Mouse (Mus musculus) inflammation-experienced regulatory T-cells, adult 6 months (primary cell): ENCODE results near the gene Popdc3. TPM values are rescaled to one million over a fixed set of nuclear protein-coding genes. Genes with fewer than 3 reads are reported as not detected.
"Not testable (repeated sequence)": the region's sequence is repeated elsewhere in the genome, so short reads cannot be mapped to it uniquely, and the experiment has no call there.

ENCODE experiments used
- ATAC-seq: one replicate; pipeline ENCODE4 v1.8.0; 2017
- polyA plus RNA-seq, 3 experiments: library from polyadenylated mRNA; unstranded; fragments of 100-300 nt; shearing (Covaris generic); gene quantifications; one replicate each; pipeline ENCODE4 v1.2.1; 2017

The Popdc3 gene
- polyA plus RNA-seq, 3 experiments from 2014 or later, result not detected

- ATAC-seq, result no peak
Observed at GRCm38 (mm10) chr10:45318922-45319321, 141.0 kb downstream of the Popdc3 start.

- no peak for ATAC-seq
Observed at GRCm38 (mm10) chr10:45320296-45320695, 142.4 kb downstream of the Popdc3 start.

DNA sequence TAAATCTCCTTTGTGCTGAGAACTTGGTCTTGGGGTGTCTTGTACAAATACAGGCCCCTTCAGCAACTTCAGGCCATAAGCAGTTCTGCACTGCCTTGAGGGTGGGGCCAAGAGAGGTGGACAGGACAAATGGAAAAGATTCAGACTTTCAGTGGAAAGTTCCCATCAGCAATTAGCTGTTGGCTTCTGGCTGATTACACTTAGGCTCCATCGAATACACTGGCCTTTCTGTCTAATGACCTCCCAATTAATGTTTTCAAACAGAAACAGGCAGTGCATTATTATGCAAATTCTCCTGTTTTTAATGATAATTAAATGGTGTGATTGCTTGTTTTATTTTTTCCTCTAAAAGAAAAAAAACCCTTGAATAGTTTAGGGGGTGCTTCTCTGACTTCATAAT is 146.3 kb downstream of the Popdc3 start:
- no peak for ATAC-seq

DNA sequence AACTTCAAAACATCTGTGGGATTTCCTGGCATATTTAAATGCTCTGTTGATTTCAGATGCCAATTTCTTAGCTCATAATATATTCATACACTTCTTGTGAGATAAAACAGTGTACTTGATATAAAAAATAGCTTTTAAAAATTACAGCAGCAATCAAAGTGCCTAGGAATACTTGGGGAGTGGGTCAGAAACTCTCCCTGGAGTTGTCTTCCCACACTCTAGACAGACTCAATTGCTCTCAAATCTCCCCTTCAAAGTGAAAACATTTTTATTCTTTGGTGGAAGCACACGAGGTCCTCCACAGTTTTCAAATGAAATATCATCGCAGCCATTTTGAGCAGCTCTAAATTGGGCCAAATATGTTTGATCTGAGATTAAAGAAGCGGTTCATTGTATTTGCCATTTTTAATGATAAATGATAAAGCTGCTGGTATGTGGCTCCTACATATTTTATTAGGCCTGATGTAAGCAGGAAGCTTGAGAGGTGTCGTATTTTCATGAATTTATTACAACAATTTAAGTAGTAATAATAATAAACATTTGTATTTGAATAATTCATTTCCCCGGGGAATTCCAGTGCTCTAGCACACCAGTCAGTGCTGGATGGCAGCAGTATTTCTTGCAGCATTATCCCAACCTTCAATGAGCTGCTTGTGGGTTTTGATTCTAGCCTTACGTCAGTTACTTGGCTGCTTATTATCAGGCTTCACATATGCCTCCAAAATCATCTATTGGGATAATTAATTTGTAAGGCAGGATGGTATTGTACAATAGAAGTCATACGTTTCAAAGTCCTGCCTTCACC is 150.5 kb downstream of the Popdc3 start:
- ATAC-seq, result no peak

- ATAC-seq, result no peak
Observed at GRCm38 (mm10) chr10:45334925-45335324, 157.0 kb downstream of the Popdc3 start.

- no peak for ATAC-seq
Observed at GRCm38 (mm10) chr10:45335434-45336422, 157.8 kb downstream of the Popdc3 start, which contains the start of gene Bves. TSS of gene Bves (plus strand) at chr10:45335772.

- ATAC-seq, result no peak
Observed at GRCm38 (mm10) chr10:45339106-45339505, 161.2 kb downstream of the Popdc3 start.

DNA sequence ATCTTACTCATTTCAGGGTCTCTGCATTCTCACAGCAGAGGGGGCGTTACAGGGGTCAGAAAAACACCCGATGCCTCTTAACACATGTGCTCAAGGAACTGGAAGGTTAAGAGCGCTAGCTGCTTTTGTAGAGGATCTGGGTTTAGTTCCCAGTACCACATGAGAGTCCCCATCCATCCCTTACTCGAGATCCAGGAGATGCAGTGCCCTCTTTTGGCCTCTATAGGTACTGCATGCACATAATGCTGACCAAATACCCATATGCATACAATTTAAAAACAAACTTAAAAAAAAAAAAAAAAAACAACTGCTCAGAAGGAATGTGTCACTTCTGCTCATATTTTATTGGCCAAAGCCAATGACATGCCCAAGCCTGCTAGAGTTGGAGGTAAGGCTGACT is 166.5 kb downstream of the Popdc3 start:
- no peak for ATAC-seq

DNA sequence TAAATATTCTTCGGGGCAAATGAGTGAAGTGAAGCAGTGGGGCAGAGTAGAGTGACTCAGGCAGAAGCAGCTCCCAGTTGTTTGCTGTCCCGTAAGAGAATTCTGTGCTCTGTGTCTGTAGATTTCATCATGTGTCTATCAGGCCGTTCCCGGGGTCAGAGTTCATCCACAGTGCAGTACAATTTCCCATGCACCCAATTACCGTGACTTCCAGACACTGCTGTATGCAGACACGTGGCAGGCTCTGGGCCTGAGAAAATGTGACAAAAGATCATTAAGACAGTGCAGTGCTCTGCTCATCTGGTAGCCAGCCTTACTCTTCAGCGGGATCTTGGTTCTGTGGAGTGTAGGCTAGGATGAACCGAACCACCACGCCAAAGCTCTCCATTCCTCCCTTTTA is 167.3 kb downstream of the Popdc3 start:
- ATAC-seq, result no peak

GRCm38 (mm10) chr10:45348143-45348542 is 170.2 kb downstream of the Popdc3 start:
- ATAC-seq, result not testable (repeated sequence)

GRCm38 (mm10) chr10:45356091-45356490 is 178.2 kb downstream of the Popdc3 start:
- ATAC-seq, result no peak

- ATAC-seq, result no peak
Observed at GRCm38 (mm10) chr10:45363396-45363795, 185.5 kb downstream of the Popdc3 start.

DNA sequence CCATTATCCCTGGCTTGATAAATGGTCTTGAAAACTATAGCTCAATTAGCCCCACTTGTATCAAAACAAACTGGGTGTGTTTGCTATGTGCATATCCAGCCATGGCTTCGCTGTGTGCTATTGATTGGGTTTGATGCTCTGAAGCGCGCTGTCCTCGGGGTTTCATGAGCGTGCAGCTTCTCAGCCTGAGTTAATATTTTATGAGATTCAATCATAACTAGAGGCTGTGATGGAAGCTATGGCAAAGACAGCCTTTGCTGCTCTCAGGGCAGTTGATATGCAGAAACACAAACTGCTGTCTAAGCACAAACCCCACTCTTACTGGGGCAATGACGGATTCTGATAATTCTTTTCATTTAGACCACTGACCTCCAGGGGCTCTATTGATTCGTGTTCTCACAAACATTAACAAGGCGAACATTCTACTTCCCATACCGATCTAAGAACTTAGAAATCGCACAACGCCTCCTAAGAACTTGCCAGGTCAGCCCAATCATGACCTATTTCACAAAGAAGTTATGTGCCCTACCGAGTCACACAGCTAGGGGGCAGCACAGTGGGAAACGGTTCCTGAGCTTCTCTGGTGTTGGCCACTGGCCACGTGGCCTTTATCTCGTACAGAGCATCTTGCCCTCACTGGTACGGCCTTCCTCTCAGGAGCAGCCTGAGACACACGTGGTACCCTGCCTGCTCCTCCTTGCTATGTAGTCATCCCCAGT is 189.2 kb downstream of the Popdc3 start:
- no peak for ATAC-seq

Other genes starting within 250 kb of the Popdc3 start
- 1 to 10 TPM; 1.9 to 5.7 (median 3.7) TPM for gene Prep, start 110.9 kb upstream of the Popdc3 start, polyA plus RNA-seq
- gene Bves, start 157.7 kb downstream of the Popdc3 start, polyA plus RNA-seq, result not detected